Mouse (Mus musculus): ENCODE measurements around the gene Duoxa1.

DNA sequence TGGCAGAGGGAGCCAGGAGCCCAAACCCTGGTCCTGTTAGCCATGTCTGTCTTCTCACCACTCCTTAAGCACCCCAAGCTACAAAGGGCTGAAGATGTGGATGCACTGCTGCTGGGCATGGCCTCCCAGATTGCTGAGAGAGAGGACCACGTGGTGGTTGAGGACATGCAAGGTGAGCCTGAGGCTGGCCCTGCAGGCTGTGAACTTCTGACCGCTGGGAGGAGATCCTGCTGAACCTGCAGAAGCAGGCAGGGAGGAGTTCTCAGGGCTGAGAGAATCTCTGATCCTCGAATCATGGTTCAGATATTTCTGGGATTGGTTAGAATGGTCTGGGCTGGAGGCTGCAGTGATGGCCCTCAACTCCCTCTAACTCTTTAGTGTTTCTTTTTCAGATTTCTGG lies 10.4 kb upstream of the Duoxa1 start:
- no peak for TF ChIP-seq CTCF (IDR thresholded peaks at IDR 0.05; ENCODE audit: extremely low read depth, insufficient read length, insufficient replicate concordance, low read depth, low read length)
- no peak for TF ChIP-seq POLR2A (IDR thresholded peaks at IDR 0.05; ENCODE audit: low read depth, low read length)
